Mouse (Mus musculus) heart, postnatal 36 days (tissue): Measurements from ENCODE around the gene Odf3l2. TPM values are rescaled to one million over a fixed set of nuclear protein-coding genes. Genes with fewer than 3 reads are reported as not detected.

Source experiments
- DNase-seq, 2 experiments: peaks; one replicate each; pipeline ENCODE4 v3.0.0; 2021 to 2022
- intact Hi-C: fragments of 180-260 bp; cut with DNase I; formaldehyde crosslinking; loops from one replicate; pipeline ENCODE4 v1.15.1; 2025
- total RNA-seq, 2 experiments: library from RNA; stranded (reverse); gene quantifications; 2 replicates each; pipeline ENCODE4 v1.2.3; 2021

Gene Odf3l2
- total RNA-seq, 2 experiments from 2014 or later, result not detected

DNA sequence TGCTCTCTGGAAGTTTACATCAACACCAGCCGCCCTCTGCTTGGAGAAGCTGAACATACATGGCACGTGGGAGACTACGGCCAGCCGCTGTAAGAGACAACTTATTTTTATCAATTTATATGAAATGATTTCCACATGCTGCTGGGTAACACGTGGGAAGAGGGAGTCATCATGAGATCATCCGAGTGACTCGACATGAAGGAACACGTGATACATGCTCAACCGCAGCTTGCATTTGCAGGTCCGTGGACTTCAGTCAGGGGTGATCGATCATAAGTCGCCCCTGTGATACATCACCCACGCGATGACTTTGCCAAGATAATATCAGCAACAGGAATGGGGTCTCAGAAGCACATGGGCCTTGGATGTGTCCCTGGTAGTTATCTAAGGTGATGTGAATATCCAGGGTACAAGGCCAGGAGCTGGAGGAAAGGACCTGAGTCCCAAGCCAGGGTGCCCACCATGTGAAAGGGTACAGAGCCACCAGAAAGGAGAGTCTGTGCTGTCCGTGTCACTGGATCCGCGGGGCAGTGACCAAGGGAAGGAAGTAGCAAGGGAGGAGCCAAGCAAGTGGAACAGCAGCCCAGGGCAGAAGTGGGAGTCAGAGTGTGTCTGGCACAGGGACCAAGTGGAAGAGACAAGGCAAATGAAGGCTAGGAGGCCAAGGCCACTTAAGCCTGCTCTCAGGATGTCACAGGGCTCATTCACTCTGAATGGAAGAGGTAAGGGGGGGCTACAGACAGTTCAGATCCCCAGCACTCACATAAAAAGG, 12.3 kb downstream of the Odf3l2 start:
- intact Hi-C loops, result no loop called here

DNA sequence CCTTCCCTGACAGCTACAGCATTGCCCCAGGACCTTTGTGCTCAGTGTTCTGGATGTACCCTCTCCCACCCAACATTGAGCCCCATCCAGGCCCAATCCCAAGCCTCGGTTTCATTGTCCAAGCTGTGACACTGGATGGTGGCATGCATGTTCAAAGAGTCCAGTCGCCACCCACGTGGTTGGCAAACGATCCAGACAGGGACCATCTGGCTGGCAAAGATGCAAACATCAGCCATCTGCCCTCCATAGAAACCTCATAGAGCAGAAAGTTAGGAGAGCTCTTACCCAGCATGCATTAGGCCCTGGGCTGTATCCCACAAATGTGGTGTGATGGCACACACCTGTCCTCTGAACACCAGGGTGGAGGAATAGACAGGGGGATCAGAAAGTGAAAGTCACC, 14.1 kb downstream of the Odf3l2 start:
- DNase-seq, result no peak
- intact Hi-C loops, result no loop called here

More for the DNA sequence above, 12.3 kb downstream of the Odf3l2 start:
- DNase-seq, result no peak

DNA sequence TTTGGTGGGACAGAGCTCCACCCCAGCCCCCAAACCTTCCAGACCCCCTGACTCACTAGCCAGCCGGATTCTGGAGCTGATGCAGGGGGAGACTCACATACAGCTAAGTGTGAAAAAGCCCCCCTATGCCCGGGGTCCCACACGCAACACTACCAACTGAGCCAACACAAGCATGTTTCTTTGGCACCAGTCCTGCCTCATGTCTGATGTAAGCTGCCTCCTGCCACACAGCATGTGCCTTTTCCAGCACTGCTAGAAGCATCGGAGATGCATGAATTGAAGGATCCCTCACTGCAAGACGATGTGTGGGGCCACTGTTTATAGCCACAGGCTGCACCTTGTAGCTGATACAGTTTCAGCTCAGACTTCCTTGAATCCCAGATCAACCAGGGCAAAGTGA, 17.2 kb downstream of the Odf3l2 start:
- intact Hi-C loops, result no loop called here
- DNase-seq, result no peak

DNA sequence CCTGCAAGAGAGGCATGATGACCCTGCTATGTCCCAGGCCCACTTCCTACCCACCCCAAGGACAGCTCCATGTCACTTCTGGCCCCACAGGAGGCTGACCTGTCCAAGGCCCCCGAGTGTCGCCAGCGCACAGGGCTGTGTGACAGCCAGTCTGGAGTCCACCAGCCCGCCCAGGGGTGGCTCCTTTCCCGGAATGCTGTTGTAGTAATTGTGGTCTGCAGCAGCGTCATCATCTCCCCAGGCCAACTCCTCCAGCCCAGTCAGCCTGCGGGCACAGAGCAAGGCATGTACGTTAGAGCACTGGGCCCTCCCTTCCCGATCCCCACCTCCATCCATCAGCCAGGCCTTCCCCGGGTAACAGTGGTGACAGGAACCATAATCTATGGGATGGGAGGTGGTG, 19.4 kb downstream of the Odf3l2 start:
- no peak for DNase-seq
- intact Hi-C loops, result no loop called here

DNA sequence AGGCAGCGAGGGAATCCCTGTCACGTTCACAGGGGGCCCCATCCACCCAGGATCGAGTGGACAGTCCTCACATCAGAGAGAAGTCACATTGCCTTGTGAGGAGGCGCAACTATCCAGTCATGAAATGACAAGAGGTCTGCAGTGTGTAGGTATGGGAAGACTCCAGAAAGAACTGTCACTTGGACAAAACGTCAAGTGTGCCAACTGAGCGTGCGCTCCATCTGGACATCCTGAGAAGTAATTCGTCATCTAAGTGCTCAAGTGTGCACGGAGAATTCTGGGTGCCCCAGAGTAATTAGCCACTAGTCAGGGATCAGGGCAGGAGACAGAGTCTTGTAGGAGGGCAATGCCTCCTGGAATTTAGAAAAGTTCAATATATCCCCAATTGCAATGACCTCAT, 20.1 kb downstream of the Odf3l2 start:
- DNase-seq, result no peak
- intact Hi-C loops, result no loop called here

DNA sequence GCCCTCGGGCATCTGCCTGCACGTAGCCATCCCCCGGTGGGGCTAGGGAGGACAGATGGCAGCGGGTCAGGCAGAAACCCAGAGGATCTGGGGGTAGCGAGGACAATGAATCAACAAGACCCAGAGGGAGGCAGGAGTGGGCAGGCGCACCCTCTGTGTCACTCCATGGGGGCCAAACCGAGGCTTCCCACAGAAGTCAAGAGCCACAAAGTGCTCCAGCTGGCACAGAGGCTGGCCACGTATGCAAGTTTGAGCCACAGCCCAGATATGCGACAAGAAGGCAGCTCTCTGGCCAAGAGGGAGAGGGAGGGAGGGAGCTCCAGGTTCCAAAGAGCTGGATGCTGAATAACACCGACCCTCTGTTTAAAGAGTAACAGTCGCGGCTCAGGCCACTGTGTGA, 21.6 kb downstream of the Odf3l2 start:
- intact Hi-C loops, result no loop called here

DNA sequence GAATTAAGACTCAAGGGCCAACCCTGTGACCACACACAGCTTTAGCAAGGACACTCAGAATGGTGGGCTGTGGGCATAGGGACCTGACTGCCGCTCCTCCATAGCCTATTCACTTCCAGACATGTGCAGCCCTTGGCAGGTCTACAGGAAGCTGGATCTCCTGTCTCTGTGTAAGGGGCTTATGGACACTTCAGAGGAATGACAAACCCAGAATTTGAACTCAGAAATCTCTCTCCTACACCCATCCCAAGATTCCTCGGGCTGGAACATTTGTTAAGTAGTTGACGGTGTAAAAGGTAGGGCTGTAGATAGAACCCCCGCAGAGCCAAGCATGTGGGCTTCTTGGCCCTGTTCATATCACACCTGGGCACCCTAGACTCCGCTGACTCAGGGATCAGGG, 29.2 kb downstream of the Odf3l2 start:
- intact Hi-C loops, result no loop called here
- no peak for DNase-seq

More for the DNA sequence above, 21.6 kb downstream of the Odf3l2 start:
- DNase-seq, result peak; percentile 33 to 41

DNA sequence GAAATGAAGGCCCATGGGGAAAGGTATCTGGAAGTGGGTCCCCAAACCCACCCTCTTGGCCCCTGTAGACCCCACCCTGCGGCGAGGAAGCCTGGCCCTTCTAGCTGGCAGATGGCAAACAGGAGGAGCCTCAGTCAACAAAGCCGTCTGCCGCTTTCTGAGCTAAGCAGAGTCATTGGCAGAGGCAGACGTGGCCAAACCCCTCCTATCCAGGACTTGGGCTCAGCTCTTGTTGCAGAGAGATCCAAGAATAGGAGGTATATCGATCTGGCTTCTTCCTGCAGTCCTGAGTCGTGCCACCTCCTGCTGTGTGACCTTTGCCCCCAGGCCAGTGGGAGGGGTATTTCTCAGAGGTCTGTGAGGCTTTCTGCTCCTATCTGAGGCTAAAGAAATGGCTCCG, 29.7 kb downstream of the Odf3l2 start:
- intact Hi-C loops, result no loop called here
- no peak for DNase-seq

DNA sequence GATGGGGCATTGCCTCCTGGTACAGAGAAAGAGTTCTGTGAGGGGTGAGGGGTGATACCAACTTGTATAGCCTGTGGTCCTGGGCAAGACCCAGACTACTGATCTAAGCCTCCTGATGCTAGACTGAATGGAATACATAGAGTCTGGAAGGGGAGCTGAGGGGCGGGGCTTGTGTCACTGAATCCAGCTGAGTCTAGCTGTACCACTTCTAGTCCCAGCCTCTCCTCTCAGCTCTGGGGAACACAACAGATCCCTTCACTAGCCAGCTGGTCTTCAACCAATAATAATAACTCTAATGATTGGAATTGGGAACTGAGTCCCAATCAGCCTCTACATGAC, 31.3 kb downstream of the Odf3l2 start:
- intact Hi-C loops, result no loop called here
- no peak for DNase-seq

DNA sequence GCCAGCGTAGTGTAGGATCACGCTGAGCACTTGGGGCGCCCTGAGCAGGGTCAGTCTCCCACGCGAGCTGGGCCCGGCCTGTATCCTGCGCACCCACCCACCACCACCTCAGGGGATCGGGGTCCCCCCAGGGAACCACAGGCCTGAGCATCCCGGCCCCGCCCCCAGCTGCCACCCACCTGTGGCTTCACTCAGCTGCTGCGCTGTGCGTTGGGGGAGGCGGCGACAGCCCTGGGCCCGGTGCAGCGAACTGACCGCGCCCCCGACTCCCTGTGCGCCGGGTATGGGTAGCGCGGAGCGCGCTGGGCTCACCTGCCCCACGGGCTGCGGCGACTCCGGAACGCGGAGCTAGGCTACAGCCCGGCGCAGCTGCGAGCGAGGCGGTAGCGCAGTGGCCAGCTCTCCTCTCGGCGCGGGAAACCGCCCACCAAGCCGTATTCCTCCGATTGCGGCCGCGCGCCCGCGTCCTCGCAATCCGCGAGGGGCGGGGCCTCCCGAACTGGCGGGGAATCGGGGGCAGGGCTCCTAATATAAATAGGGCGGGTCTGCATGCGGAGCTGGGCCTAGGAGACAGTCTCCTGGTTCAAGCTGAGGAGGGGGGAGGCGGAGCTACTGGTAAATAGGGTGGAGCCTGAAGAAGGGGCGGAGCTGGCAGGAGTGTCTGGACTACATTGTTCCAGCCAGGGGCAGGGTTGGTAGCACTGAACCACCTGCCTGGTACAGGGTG, 31.8 kb downstream of the Odf3l2 start, which contains the start of gene C2cd4c:
TSS of gene C2cd4c (minus strand) at position 448 of the 727 bp plus-strand sequence.
- DNase-seq, result peak; percentile 19 to 23
- intact Hi-C loops, result no loop called here

DNA sequence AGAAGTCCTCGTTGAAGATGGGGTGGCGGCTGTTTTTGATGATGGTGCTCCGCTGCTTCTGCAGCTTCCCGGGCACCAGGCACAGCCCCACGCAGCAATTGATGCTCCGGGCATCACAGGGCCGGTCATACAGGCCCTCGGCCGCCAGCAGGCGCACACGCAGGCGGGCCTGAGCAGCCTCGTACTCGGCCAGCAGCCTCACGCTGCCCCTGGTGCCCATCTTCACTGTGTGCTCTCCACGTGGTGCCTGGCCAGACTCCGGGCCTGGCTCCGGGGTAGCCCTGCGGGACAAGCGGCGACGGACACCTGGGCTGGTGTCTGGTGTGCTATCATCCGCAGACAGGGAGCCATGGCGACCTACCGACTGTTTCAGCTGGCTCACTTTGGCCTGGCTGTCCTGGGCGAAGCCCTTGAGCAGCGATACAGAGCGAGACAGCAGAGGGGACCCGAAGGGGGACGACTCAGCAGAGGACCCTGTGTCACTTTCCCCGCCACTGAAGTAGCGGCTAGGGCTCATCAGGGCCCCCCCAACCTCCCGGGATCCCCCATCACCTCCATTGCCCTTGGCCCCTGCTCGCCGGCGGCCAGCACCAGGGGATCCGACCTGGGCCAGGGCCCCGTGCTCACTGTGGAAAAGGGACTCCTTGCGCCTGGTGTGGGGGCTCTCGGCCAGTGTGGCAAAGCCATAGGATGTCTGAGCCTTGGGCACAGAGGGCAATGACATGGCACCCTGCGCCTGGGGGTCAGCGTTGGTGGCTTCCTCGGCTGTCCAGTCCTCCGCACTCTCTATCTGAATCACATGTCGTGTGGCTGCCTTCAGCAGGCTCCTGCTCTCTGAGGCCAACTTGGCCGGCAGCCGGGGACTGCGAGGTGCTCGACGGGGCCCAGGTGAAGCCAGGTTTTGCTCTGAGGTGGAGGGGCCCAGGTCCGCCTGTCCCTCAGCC, 33.1 kb downstream of the Odf3l2 start:
- intact Hi-C loops, result no loop called here
- no peak for DNase-seq

DNA sequence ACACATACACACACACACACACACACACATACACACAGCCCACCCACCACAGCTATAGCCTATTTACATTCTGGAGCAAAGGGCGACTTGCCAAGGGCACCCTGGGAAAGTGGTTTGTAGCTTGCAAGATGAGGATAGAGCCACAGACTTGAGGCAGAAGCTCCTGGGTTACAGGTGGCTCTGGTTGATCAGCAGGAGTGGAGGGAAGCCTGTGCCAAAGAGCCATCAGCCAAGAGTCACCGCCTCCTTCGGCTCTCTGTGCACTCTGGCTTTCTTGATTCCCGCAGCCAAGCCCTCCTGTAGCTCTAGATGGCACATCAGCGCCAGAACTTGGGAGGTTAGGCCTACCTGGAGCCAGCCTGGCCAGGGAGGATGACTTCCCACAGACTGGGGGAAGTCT, 34.2 kb downstream of the Odf3l2 start:
- no peak for DNase-seq
- intact Hi-C loops, result no loop called here

DNA sequence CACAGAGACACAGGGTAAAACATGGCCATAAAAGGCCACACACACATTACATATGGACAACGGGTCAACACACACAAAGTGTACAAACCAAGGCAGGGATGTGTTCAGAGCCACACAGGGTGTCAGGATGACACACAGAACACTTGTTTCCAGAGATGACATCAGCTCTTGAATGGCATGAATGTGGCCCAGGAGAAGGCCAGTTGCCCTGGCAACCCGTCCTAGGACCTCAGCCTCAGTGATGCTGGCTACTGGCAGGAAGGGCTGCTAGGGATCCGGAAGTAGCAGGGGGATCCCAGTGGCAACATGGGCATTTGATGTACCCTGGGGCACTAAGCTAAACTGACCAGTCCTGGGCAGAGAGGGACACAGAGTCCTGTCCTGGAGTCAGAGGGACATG, 36.3 kb downstream of the Odf3l2 start:
- intact Hi-C loops, result no loop called here
- no peak for DNase-seq

DNA sequence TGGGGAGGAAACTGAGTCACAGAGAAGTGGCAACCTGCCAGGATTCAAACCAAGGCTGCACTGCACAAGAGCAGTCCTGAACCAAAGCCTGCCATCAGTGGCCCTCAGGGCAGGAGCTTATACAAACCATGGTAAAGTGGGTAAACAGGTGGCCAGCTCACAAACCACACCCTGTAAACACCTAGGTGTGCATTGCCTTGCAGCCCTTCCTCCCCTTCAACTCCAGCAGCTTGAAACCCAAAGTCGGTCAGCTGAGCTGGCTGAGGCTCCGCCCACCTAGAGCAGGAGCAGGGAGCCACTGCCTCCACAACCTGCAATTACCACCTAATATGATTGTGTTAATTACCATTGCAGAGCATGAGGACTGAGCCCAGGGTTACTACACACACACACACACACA, 37.6 kb downstream of the Odf3l2 start:
- DNase-seq, result no peak
- intact Hi-C loops, result no loop called here

DNA sequence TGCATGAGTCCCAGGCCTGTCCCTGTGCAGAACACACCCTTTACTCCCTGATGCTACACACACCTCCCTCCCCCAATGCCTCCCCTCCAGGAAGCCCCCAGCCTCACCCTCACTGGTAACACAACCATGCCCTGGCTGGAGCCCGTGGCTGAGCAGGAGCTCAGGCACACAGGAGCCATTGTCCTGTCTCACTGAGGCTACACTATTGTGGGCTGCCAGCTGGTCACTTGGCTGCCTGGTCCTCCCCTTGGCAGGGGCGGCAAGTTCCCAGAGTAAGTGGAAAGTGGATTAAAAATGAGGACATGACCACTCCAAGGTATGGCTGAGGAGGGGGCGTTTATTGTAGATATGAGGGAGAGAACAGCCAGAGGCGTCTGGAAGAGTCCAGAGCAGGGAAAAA, 39.0 kb downstream of the Odf3l2 start:
- intact Hi-C loops, result no loop called here
- no peak for DNase-seq

DNA sequence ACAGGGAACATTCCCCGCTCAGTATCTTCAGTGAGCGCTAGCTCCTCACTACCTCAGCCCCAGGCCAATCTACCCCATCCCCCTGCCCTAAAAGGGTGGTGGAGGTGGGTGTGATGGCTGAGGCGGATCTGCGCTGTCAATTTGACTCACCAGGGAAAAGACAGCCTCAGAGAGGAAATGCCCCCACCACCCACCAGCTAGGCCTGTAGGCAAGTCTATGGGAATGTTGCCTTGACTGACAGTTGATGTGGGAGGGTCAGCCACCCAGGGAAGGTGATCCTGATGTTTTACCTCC, 47.7 kb downstream of the Odf3l2 start:
- no peak for DNase-seq
- intact Hi-C loops, result no loop called here

DNA sequence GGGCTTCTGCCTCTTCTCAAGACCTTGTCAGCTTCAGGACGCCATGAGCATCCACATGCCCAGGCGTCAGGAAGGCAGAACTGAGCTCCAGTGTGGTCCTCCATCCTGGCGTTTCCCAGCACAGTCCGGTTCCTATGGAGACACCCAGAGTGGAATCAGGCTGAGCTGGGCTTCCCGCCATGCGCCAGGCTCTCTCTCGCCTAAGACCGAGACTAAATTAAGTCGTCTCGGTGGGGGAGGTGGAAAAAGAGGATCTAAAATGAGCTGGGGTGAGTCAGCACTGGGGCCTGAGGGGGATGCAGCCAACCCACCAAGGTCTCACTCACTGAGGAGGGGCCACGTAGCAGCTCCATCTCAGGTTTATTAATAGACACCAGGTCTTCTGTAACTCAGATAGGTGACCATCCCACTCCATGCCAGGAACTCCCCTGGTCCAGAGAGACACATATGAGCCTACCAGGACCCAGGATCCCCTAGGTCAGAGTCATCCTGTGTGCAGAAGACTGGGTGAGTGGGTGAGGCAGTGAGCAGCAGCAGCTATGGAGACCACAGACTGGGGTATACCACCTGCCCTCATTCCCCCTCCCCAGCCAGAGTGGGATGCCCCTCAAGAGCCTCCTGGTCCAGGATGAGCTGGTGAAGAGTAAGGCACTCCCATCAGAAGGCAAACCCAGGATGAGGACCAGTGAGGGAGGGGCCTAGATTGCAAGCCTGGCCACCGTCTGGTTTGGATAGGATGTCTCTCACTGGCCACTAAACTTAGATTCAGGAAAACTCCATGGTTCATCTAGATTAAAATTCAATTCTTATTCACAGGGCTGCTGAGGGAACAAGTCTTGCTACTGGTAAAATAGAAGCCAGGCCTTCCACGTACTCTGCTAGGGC, 48.2 kb downstream of the Odf3l2 start:
- intact Hi-C loops, result no loop called here
- DNase-seq, result no peak

DNA sequence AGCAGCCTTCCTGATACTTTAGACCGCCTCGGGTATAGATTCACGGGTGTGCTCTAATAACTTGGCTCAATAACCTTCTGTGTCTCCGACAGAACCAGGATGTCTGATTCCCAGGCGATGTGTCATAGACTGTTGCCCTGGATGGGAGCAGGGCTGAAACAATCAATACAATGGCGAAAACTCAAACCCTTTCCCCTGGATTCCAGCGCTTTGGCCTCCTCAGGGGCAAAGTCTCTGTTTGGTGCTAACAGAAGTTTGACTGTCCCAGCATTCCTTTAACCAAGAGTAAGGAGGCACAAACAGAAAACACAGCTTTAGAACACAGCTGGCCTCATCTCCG, 50.0 kb downstream of the Odf3l2 start:
- intact Hi-C loops, result loop anchor here (1.0 kb wide), 3 partner anchors 54 to 73 kb away; partner anchors contain the start of gene Madcam1
- no peak for DNase-seq

DNA sequence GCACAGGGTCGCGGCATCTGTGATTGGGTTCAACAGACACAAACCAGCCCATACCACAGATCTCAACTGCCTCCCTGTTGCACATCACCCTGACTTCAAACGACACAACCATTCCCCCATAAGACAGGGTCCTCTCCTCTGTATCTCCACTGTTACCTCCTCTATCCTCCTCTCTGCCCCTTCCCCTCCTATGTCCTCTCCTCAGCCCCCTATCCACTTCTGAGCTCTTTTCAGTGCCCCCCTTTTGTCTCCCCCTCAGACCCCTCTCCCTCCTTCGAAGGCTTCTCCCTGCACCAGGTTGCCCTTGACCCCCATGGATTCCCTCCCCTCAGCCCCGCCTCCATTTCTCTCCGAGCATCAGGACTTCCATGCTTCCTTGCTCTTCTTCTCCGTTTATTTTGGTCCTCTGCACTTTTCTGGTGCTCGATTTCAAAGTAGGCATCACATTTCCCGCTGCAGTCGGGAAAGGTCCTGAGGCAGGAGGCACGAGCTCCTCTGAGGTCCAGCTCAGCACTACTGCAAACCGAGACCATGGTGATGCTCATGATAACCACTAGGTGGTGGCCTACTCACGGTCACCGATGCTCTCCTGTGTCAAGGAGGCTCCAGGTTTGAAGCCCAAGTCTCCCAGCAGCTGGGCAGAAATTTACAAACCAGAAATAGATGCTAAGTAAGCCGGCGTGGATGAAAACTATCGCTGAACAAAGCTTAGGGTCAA, 50.5 kb downstream of the Odf3l2 start:
- DNase-seq, result peak; percentile 47 to 49
- intact Hi-C loops, result loop anchor here (1.0 kb wide), 3 partner anchors 54 to 73 kb away; partner anchors contain the start of gene Madcam1

DNA sequence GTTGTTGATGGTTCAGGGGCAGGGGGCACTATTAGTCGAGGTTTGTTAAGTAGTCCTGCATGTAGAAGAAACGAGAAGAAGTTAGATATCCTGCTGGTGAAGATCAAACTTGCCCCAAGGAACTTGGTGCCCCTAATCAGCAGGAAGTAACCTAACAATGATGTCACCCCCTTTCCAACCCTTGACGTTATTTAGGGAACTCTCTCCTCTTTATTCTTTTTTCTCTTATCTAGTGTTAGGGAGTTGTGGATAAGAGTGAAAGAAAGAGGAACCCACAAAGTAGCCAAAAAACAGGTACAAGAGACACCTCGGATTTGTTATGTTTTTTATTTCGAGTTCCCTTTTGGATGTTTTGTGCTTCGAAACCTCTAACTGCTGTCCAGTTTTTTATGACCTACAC, 51.4 kb downstream of the Odf3l2 start:
- intact Hi-C loops, result no loop called here

More for the DNA sequence above, 51.4 kb downstream of the Odf3l2 start:
- DNase-seq, result no peak
